Mouse (Mus musculus): ENCODE results near the gene Laptm4a.

Laptm4a gene

DNA sequence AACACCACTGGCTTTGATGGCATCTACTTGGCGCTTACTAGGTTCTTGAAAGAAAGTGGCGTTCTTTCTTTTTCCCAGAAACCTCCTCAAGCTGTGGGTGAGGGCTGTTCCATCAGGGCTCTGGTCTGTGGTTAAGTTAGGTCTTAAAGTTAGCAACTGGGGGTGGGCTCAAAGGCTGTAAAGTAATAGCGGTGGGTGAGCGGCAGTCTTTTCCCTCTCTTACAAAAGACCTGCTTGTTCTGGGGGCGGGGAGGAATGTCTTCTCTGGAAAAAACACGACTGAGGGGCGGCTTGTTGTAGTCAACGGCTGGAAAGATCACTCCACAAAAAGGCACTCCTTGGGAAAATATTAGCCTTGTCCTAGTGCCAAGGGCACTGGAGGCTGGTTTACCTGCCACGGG, 32.7 kb downstream of the Laptm4a start:
- no peak for DNase-seq (ENCODE audit: extremely low read depth, low read depth)

DNA sequence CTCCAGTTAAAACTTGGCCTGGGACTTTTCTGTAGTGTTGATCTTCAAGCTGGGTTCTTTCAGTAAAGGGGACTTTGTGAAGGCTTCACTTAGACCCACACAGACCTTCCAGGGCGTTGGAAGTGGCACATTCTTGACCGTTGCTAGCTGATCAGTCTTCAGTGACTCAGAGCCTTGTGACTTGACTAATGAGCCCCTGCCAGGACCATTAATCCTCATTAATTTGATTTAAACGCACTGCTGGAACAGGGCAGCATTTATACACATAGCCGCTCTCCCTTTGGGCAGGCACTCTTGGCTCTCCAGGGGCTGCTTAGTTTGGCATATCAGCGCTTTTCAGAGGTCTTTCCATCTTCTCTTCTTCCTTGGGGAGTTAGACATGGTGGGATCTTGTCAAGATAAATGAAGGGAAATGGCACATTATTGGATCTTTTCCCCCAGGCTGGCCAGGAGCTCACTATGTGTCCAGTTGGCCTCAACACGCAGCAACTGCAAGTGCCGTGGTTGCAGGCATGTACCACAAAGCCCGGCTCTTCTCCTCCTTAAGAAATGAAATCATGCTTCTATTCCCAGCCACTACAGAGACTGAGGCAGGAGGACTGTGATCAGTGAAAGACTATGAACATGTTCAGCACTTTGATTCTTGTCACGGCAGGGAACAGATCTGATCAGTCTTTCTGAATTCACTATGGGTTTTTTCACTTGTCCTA, 40.3 kb downstream of the Laptm4a start:
- no peak for DNase-seq (ENCODE audit: extremely low read depth, low read depth)

DNA sequence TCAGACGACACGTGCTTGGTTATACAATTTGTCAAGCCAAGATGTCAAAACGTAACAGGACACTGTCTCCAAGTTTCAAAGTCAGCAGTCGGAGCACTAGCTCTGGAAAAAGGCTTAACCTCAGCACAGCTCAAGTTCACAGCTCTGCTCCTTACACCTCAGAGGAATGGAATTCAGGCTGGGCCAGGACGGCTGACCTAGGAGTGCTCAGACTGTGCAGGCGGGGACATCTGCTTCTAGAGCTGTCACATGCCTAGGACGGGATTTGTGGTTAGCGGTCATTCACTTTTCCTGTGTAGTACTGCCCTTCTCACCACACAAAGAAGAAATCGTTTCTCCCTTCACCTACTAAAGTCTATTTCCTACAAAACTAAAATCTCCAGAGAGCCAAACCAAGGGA, 48.4 kb downstream of the Laptm4a start:
- no peak for DNase-seq (ENCODE audit: extremely low read depth, low read depth)

- peak; percentile 58 for DNase-seq (ENCODE audit: extremely low read depth, low read depth)
These were observed 52.5 kb downstream of the Laptm4a start, which contains the start of gene Wdr35 for GRCm38 (mm10) chr12:8973820-8974465. Wdr35 (plus strand) TSS chr12:8973892.

- no peak for DNase-seq (ENCODE audit: extremely low read depth, low read depth)
These were observed 53.6 kb downstream of the Laptm4a start for GRCm38 (mm10) chr12:8975076-8975475.

Data from MEL-GATA-1-ER (cell line).